Comparison of ENCODE assay signal across 23 mouse cellular contexts in genomic region chr6:70762659-70763058, GRCm38 (mm10). TPM values are rescaled to one million over a fixed set of nuclear protein-coding genes. Genes with fewer than 3 reads are reported as not detected.
DNase-seq lines count a peak whose midpoint lies in the region; ATAC-seq lines count a peak whose summit lies in the region.
"Had no signal": no experiment of that assay in that cellular context is flagged by ENCODE, and none has a peak within 500 bp of the region (broad histone marks: within the 10 kb centered on the region; RNA-seq: fewer than 3 reads in every experiment).

No protein-coding gene starts in this region.

- no peak overlapping the region for H3K4me2 ChIP-seq in intestine, embryonic 16.5 days (ENCODE audit: low read depth, low read length)
- H3K4me2 ChIP-seq: heart, embryonic 15.5 days; limb, embryonic 15.5 days had no signal

- DNase-seq in B cell, adult 2 months, result peak; percentile 53 to 55
- DNase-seq in NIH3T3 (ENCODE audit: low read depth), result peak; percentile 26
- peak; percentile 72 for DNase-seq in thymus, postnatal 0 days (ENCODE audit: low spot score)
- DNase-seq in kidney, postnatal 4 days, result no peak
- DNase-seq in ovary, postnatal 14 days (ENCODE audit: low spot score), result no peak
- no peak for DNase-seq in cerebellum, postnatal 10 days
- DNase-seq: adrenal gland, adult 2 months; cerebellum, postnatal 25 days; heart, adult 2 months; heart, postnatal 4 days; kidney, adult 8-10 months; kidney, postnatal 14 days; lung, adult 18-20 months; lung, postnatal 14 days; right cerebral cortex, adult 18-20 months; spleen, adult 18-20 months had no signal

- peaks cover 4% of the 10 kb centered on the region for H3K36me3 ChIP-seq in intestine, embryonic 16.5 days (ENCODE audit: control insufficient read depth, insufficient read depth, low read length)

- no peaks in the 10 kb centered on the region for H3K27me3 ChIP-seq in intestine, embryonic 16.5 days (replicated peaks; ENCODE audit: control insufficient read depth, insufficient read depth, low read length)
- H3K27me3 ChIP-seq: heart, embryonic 15.5 days; limb, embryonic 15.5 days had no signal

- H3K9me3 ChIP-seq in intestine, embryonic 16.5 days (ENCODE audit: control insufficient read depth, low read length), result no peaks in the 10 kb centered on the region
- H3K9me3 ChIP-seq: embryonic facial prominence, embryonic 10.5 days; G1E; heart, embryonic 15.5 days; limb, embryonic 15.5 days had no signal

- H3K4me1 ChIP-seq in intestine, embryonic 16.5 days (ENCODE audit: control insufficient read depth, insufficient read depth, low read length), result no peaks in the 10 kb centered on the region
- H3K4me1 ChIP-seq: embryonic facial prominence, embryonic 10.5 days; heart, embryonic 15.5 days; limb, embryonic 15.5 days had no signal

- peak; percentile 50 for ATAC-seq in inflammation-experienced regulatory T-cells, adult 6 months
- no peak for ATAC-seq in intestine, embryonic 16.5 days
- ATAC-seq: hindbrain, postnatal 0 days had no signal

- WGBS in intestine, embryonic 16.5 days, result 78% methylated on average over 6 of the region's 6 CpGs

- no peak overlapping the region for H3K4me3 ChIP-seq in intestine, embryonic 16.5 days (ENCODE audit: low read length)
- H3K4me3 ChIP-seq: embryonic facial prominence, embryonic 10.5 days; heart, adult 2 months; heart, embryonic 15.5 days; limb, embryonic 15.5 days had no signal

- no peak overlapping the region for H3K27ac ChIP-seq in intestine, embryonic 16.5 days (ENCODE audit: low read length)
- H3K27ac ChIP-seq: embryonic facial prominence, embryonic 10.5 days; heart, adult 2 months; heart, embryonic 15.5 days; hindbrain, postnatal 0 days; limb, embryonic 15.5 days had no signal

- no peak overlapping the region for H3K9ac ChIP-seq in intestine, embryonic 16.5 days (ENCODE audit: low read depth, low read length)
- H3K9ac ChIP-seq: heart, embryonic 15.5 days; limb, embryonic 15.5 days had no signal

RNA-seq across cellular contexts. Expression of gene Rpia, which starts 29.4 kb away (rescaled TPM):
- polyA plus RNA-seq in inflammation-experienced regulatory T-cells, adult 6 months (2017; shearing (Covaris generic)), result 10 to 100 TPM in 1 of 3 experiments, 1 to 10 TPM in 2; 4.9 to 11.5 (median 6.1) TPM
- polyA plus RNA-seq in thymus, postnatal 0 days (2015; fragmentation: Nextera tagmentation; extraction: Ambion mirVana), result 3.6 and 5.1 TPM in 2 replicates
- 4.1 and 4.7 TPM in 2 replicates for polyA plus RNA-seq in intestine, embryonic 16.5 days (2015; fragmentation: Nextera tagmentation; extraction: Ambion mirVana)

Comparison
In these comparisons a context has a peak if more than half of its experiments do, and no peak if none do; other contexts are left out.
1. DNase-seq: peak in B cell, adult 2 months (2 of 2), NIH3T3 (single experiment) and thymus, postnatal 0 days (single experiment); none in kidney, postnatal 4 days (0 of 2), ovary, postnatal 14 days (single experiment) and cerebellum, postnatal 10 days (0 of 2).